Mouse (Mus musculus): ENCODE results near the gene Wrnip1. TPM values are rescaled to one million over a fixed set of nuclear protein-coding genes. Genes with fewer than 3 reads are reported as not detected.
A peak's percentile ranks its signal among the peaks of the same experiment; 100 is the strongest.

Wrnip1 gene
- polyA plus RNA-seq, 1 experiment = 58.6 TPM

DNA sequence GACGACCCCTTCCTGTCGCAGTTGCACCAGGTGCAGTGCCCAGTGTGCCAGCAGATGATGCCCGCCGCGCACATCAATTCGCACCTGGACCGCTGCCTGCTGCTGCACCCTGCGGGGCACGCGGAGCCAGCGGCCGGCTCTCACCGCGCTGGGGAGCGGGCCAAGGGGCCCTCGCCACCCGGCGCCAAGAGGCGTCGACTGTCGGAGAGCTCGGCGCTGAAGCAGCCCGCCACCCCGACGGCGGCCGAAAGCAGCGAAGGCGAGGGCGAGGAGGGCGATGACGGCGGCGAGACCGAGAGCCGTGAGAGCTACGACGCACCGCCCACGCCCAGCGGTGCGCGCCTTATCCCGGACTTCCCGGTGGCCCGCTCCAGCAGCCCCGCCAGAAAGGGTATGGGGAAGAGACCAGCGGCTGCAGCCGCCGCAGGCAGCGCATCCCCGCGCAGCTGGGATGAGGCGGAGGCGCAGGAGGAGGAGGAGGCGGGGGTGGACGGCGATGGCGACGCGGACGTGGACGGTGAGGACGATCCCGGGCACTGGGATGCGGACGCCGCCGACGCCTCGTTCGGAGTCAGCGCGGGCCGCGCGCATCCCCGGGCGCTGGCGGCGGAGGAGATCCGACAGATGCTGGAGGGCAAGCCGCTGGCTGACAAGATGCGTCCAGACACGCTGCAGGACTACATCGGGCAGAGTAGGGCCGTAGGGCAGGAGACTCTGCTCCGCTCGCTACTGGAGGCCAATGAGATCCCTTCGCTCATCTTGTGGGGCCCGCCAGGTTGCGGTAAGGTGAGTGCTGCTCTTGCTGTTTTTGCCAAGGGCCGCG is 632 bp downstream of the Wrnip1 start, which contains the start of gene D930007J09Rik:
D930007J09Rik (minus strand) TSS at position 591 of the 823 bp plus-strand sequence.
- H3K4me1 ChIP-seq (ENCODE audit: control insufficient read depth, insufficient read depth, low read length) = peaks cover 10% of the 10 kb centered on the region
- peak within 1 kb of the TSS; percentile 90 for H3K27ac ChIP-seq (ENCODE audit: insufficient read depth, low read length)
- H3K4me3 ChIP-seq (ENCODE audit: insufficient read depth, low read length) = peak within 1 kb of the TSS; percentile 100
- TF ChIP-seq CTCF (IDR thresholded peaks at IDR 0.05; ENCODE audit: extremely low read depth, insufficient read depth, low read length) = no peak
- no peak for TF ChIP-seq POLR2A (IDR thresholded peaks at IDR 0.05; ENCODE audit: extremely low read depth, insufficient read depth, low read length)

DNA sequence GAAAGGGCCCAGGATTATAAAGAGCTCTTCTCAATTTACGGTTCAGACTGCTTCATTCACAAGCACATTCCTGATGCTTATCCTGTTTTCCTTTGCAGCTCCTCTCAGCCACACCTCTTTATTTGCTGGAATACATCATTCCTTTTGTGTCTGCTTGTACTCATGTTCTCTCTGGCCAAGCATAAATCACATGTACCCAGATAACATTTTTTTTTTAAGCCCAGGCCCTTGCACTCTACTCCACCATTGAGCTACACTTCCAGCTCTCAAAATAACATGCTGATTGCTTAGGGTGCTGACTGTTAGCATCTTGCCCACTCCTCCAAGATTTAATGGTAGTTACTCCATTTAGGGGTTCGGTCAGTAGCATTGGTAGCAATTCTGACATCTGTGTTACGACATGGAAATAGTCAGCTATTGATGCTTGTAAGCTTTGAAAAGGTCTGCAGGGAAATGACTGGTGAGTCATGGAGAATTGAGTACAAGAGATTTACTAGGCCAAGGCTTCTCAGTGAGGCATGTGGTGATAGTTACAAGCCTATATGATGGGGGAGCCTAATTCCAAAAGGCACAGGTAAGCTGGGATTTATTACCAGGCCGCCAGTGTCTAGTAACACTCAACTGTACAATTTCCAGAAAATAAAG is 2.0 kb downstream of the Wrnip1 start:
- Histone ChIP-seq H3K27ac (ENCODE audit: insufficient read depth, low read length) (no peak overlapping the region), H3K4me3 (ENCODE audit: insufficient read depth, low read length) (peak overlapping the region; percentile 100), H3K4me1 (ENCODE audit: control insufficient read depth, insufficient read depth, low read length) (peaks cover 10% of the 10 kb centered on the region)
- TF ChIP-seq CTCF (IDR thresholded peaks at IDR 0.05; ENCODE audit: extremely low read depth, insufficient read depth, low read length) = no peak
- TF ChIP-seq POLR2A (IDR thresholded peaks at IDR 0.05; ENCODE audit: extremely low read depth, insufficient read depth, low read length) = no peak

GRCm38 (mm10) chr13:32806820-32807219 is 5.0 kb downstream of the Wrnip1 start:
- Histone ChIP-seq H3K4me3 (ENCODE audit: insufficient read depth, low read length) (no peak overlapping the region), H3K4me1 (ENCODE audit: control insufficient read depth, insufficient read depth, low read length) (peaks cover 10% of the 10 kb centered on the region), H3K27ac (ENCODE audit: insufficient read depth, low read length) (no peak overlapping the region)
- TF ChIP-seq CTCF (IDR thresholded peaks at IDR 0.05; ENCODE audit: extremely low read depth, insufficient read depth, low read length) (no peak), POLR2A (IDR thresholded peaks at IDR 0.05; ENCODE audit: extremely low read depth, insufficient read depth, low read length) (no peak)

GRCm38 (mm10) chr13:32807624-32808023 is 5.8 kb downstream of the Wrnip1 start:
- Histone ChIP-seq H3K27ac (ENCODE audit: insufficient read depth, low read length) (no peak overlapping the region), H3K4me3 (ENCODE audit: insufficient read depth, low read length) (no peak overlapping the region)
- TF ChIP-seq CTCF (IDR thresholded peaks at IDR 0.05; ENCODE audit: extremely low read depth, insufficient read depth, low read length) (no peak), POLR2A (IDR thresholded peaks at IDR 0.05; ENCODE audit: extremely low read depth, insufficient read depth, low read length) (no peak)

GRCm38 (mm10) chr13:32819241-32819640 is 17.4 kb downstream of the Wrnip1 start:
- TF ChIP-seq CTCF (IDR thresholded peaks at IDR 0.05; ENCODE audit: extremely low read depth, insufficient read depth, low read length) (no peak), POLR2A (IDR thresholded peaks at IDR 0.05; ENCODE audit: extremely low read depth, insufficient read depth, low read length) (no peak)
- H3K4me1 ChIP-seq (ENCODE audit: control insufficient read depth, insufficient read depth, low read length) = no peaks in the 10 kb centered on the region

More at GRCm38 (mm10) chr13:32807624-32808023, 5.8 kb downstream of the Wrnip1 start:
- H3K4me1 ChIP-seq (ENCODE audit: control insufficient read depth, insufficient read depth, low read length) = peaks cover 10% of the 10 kb centered on the region

GRCm38 (mm10) chr13:32819926-32820325 is 18.1 kb downstream of the Wrnip1 start:
- Histone ChIP-seq H3K4me1 (ENCODE audit: control insufficient read depth, insufficient read depth, low read length) (no peaks in the 10 kb centered on the region), H3K4me3 (ENCODE audit: insufficient read depth, low read length) (no peak overlapping the region), H3K27ac (ENCODE audit: insufficient read depth, low read length) (no peak overlapping the region)
- no peak for TF ChIP-seq POLR2A (IDR thresholded peaks at IDR 0.05; ENCODE audit: extremely low read depth, insufficient read depth, low read length)
- no peak for TF ChIP-seq CTCF (IDR thresholded peaks at IDR 0.05; ENCODE audit: extremely low read depth, insufficient read depth, low read length)

More at GRCm38 (mm10) chr13:32819241-32819640, 17.4 kb downstream of the Wrnip1 start:
- Histone ChIP-seq H3K27ac (ENCODE audit: insufficient read depth, low read length) (no peak overlapping the region), H3K4me3 (ENCODE audit: insufficient read depth, low read length) (no peak overlapping the region)

- TF ChIP-seq CTCF (IDR thresholded peaks at IDR 0.05; ENCODE audit: extremely low read depth, insufficient read depth, low read length) (no peak), POLR2A (IDR thresholded peaks at IDR 0.05; ENCODE audit: extremely low read depth, insufficient read depth, low read length) (no peak)
- H3K27ac ChIP-seq (ENCODE audit: insufficient read depth, low read length) = no peak overlapping the region
Observed at GRCm38 (mm10) chr13:32821671-32822070, 19.8 kb downstream of the Wrnip1 start.

GRCm38 (mm10) chr13:32823126-32823525 is 21.3 kb downstream of the Wrnip1 start:
- Histone ChIP-seq H3K4me1 (ENCODE audit: control insufficient read depth, insufficient read depth, low read length) (no peaks in the 10 kb centered on the region), H3K4me3 (ENCODE audit: insufficient read depth, low read length) (no peak overlapping the region), H3K27ac (ENCODE audit: insufficient read depth, low read length) (no peak overlapping the region)
- TF ChIP-seq CTCF (IDR thresholded peaks at IDR 0.05; ENCODE audit: extremely low read depth, insufficient read depth, low read length) (no peak), POLR2A (IDR thresholded peaks at IDR 0.05; ENCODE audit: extremely low read depth, insufficient read depth, low read length) (no peak)

More at GRCm38 (mm10) chr13:32821671-32822070, 19.8 kb downstream of the Wrnip1 start:
- Histone ChIP-seq H3K4me1 (ENCODE audit: control insufficient read depth, insufficient read depth, low read length) (no peaks in the 10 kb centered on the region), H3K4me3 (ENCODE audit: insufficient read depth, low read length) (no peak overlapping the region)

DNA sequence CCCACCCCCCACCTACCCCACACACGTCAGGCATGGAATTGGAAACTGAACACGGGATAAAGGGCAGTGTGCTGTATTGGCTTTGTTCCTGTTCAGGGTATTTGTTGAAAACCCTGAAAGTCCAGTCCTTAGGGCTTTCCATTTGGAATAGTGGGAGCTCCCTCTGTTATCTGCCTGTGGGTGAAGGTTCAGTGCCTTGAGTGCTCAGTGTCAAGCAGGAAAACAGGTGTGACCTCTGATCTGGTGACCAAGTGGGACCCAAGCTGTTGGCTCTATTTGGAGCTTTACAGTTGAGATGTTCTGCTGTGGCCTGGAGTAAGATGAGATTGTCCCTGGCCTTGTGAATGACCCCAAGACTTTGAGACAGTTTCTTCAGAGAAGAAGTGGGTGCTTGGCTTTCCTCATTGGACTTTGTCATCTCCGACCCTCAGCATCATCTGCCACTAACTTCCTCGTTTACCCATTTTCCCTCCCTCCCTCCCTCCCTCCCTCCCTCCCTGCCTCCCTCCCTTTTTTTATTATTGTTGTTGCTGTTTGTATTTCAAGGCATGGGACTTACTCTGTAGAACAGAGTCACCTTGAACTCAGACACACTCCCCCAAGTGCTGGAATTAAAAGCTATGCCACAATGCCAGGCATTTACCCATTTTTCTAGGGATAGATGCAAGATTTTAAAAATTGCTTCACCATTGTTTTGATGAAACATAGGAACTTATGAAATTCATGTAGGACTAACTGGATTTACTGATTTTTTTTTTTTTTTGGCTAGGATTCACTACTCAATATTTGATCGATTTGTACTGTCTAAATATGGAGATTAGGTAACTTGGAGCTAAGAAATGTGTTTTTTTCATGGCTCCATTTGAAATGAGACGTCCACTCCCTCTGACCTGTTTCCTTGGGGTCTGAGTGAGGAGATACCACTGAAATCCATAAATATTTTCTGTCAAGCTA is 22.8 kb downstream of the Wrnip1 start:
- TF ChIP-seq CTCF (IDR thresholded peaks at IDR 0.05; ENCODE audit: extremely low read depth, insufficient read depth, low read length) (no peak), POLR2A (IDR thresholded peaks at IDR 0.05; ENCODE audit: extremely low read depth, insufficient read depth, low read length) (no peak)
- Histone ChIP-seq H3K4me1 (ENCODE audit: control insufficient read depth, insufficient read depth, low read length) (no peaks in the 10 kb centered on the region), H3K27ac (ENCODE audit: insufficient read depth, low read length) (no peak overlapping the region), H3K4me3 (ENCODE audit: insufficient read depth, low read length) (no peak overlapping the region)

Measured in cortical plate, adult 2 months (tissue).